Mouse (Mus musculus): ENCODE measurements at regions not wholly inside any gene's neighbourhood (a gene's known extent, or its start where the extent isn't known, plus 50 kb on each side); places are given as distances from the start of the nearest gene placed in this dataset.

DNA sequence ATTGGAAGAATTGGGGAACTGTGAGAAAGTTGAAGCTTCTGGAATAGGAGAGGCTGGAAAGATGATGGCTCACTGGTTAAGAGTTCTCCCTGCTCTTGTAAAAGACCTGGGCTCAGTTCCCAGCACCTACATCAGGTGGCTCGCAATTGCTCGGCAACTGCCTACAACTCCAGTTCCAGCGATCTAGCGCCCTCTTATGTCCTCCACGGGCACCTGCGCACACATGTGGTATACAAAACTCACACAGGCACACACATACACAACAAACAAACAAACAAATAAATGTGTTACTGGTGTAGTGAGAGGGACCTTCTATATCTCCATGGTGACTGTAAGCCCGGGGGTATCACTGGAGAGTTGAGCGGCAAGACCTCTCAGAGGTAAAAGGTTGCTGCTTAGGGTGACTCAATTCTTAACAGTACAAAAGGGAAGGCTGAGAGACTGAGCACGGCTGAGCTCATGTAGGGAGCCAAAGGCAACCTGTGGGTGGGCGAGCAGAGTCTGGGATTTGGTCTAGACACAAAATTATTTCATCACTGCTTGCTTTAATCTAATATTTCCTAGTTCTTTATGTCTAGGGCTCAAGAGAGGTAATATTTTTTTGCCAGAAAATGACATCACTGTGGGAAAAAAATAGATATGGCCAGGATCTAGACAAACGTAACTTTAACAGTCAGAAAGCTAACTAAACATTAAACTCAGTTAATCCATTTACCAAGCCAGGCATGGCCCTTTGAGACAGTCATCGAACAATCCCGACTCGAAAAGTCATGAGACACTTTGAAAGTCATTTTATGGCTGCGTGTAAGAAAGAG is 104.2 kb upstream of the Syt6 start:
- TF ChIP-seq CTCF (conservative IDR thresholded peaks at IDR 0.05; ENCODE audit: low read length) (peak; percentile 30), NANOG (IDR thresholded peaks at IDR 0.05; ENCODE audit: borderline replicate concordance, low read length) (no peak), POU5F1 (IDR thresholded peaks at IDR 0.05; ENCODE audit: borderline replicate concordance, low read length) (no peak)
- Histone ChIP-seq H3K4me1 (replicated peaks; ENCODE audit: low read depth, low read length) (no peaks in the 10 kb centered on the region), H3K27me3 (ENCODE audit: insufficient read depth, low read length) (0 out of 2 replicates have a peak, but pooled peaks cover 2% of the 10 kb centered on the region), H3K4me3 (replicated peaks; ENCODE audit: low read length) (no peak overlapping the region), H3K9me3 (ENCODE audit: low read length) (no peaks in the 10 kb centered on the region), H3K36me3 (ENCODE audit: insufficient read depth, low read length) (no peaks in the 10 kb centered on the region)

DNA sequence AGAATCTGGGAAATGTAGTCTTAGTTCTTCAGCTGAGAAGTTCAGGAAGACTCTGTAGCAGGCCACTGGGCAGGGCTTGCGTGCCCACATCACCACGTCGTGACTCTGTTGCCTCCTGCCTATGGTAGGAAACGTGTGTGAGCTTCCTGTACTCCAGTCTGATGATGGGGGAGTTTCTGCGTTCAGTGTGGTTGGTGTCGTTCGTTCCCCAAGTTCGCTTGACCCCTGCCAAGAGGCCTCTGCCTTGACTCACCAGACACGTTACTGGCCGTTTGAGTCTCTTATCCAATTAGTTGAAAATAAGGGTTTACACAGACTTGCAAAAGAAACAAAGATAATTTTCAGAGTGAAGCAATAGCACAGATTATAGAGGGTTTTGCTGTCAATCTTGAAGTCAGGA is 102.4 kb upstream of the Syt6 start:
- Histone ChIP-seq H3K9me3 (ENCODE audit: low read length) (0 out of 2 replicates have a peak, but pooled peaks cover 3% of the 10 kb centered on the region), H3K27me3 (ENCODE audit: insufficient read depth, low read length) (0 out of 2 replicates have a peak, but pooled peaks cover 2% of the 10 kb centered on the region), H3K4me1 (replicated peaks; ENCODE audit: low read depth, low read length) (no peaks in the 10 kb centered on the region), H3K4me3 (replicated peaks; ENCODE audit: low read length) (no peak overlapping the region), H3K36me3 (ENCODE audit: insufficient read depth, low read length) (no peaks in the 10 kb centered on the region)
- no peak for TF ChIP-seq CTCF (conservative IDR thresholded peaks at IDR 0.05; ENCODE audit: low read length)
- no peak for TF ChIP-seq NANOG (IDR thresholded peaks at IDR 0.05; ENCODE audit: borderline replicate concordance, low read length)
- no peak for TF ChIP-seq POU5F1 (IDR thresholded peaks at IDR 0.05; ENCODE audit: borderline replicate concordance, low read length)

GRCm38 (mm10) chr3:103473336-103473735 is 101.7 kb upstream of the Syt6 start:
- Histone ChIP-seq H3K4me3 (replicated peaks; ENCODE audit: low read length) (no peak overlapping the region), H3K36me3 (ENCODE audit: insufficient read depth, low read length) (no peaks in the 10 kb centered on the region), H3K4me1 (replicated peaks; ENCODE audit: low read depth, low read length) (no peaks in the 10 kb centered on the region), H3K27me3 (ENCODE audit: insufficient read depth, low read length) (0 out of 2 replicates have a peak, but pooled peaks cover 2% of the 10 kb centered on the region), H3K9me3 (ENCODE audit: low read length) (0 out of 2 replicates have a peak, but pooled peaks cover 3% of the 10 kb centered on the region)
- TF ChIP-seq CTCF (conservative IDR thresholded peaks at IDR 0.05; ENCODE audit: low read length): no peak
- no peak for TF ChIP-seq NANOG (IDR thresholded peaks at IDR 0.05; ENCODE audit: borderline replicate concordance, low read length)
- TF ChIP-seq POU5F1 (IDR thresholded peaks at IDR 0.05; ENCODE audit: borderline replicate concordance, low read length): no peak

- Histone ChIP-seq H3K4me3 (replicated peaks; ENCODE audit: low read length) (no peak overlapping the region), H3K36me3 (ENCODE audit: insufficient read depth, low read length) (no peaks in the 10 kb centered on the region), H3K4me1 (replicated peaks; ENCODE audit: low read depth, low read length) (peaks cover 29% of the 10 kb centered on the region), H3K27me3 (ENCODE audit: insufficient read depth, low read length) (no peaks in the 10 kb centered on the region), H3K9me3 (ENCODE audit: low read length) (0 out of 2 replicates have a peak, but pooled peaks cover 3% of the 10 kb centered on the region)
- TF ChIP-seq NANOG (IDR thresholded peaks at IDR 0.05; ENCODE audit: borderline replicate concordance, low read length): no peak
- no peak for TF ChIP-seq POU5F1 (IDR thresholded peaks at IDR 0.05; ENCODE audit: borderline replicate concordance, low read length)
- TF ChIP-seq CTCF (conservative IDR thresholded peaks at IDR 0.05; ENCODE audit: low read length): no peak
These were observed 95.0 kb upstream of the Syt6 start for GRCm38 (mm10) chr3:103479845-103480543.

- Histone ChIP-seq H3K4me3 (replicated peaks; ENCODE audit: low read length) (no peak overlapping the region), H3K27me3 (ENCODE audit: insufficient read depth, low read length) (no peaks in the 10 kb centered on the region), H3K4me1 (replicated peaks; ENCODE audit: low read depth, low read length) (peaks cover 36% of the 10 kb centered on the region), H3K36me3 (ENCODE audit: insufficient read depth, low read length) (no peaks in the 10 kb centered on the region), H3K9me3 (ENCODE audit: low read length) (0 out of 2 replicates have a peak, but pooled peaks cover 3% of the 10 kb centered on the region)
- TF ChIP-seq NANOG (IDR thresholded peaks at IDR 0.05; ENCODE audit: borderline replicate concordance, low read length) (no peak), CTCF (conservative IDR thresholded peaks at IDR 0.05; ENCODE audit: low read length) (no peak), POU5F1 (IDR thresholded peaks at IDR 0.05; ENCODE audit: borderline replicate concordance, low read length) (no peak)
These were observed 94.4 kb upstream of the Syt6 start for GRCm38 (mm10) chr3:103480676-103481075.

DNA sequence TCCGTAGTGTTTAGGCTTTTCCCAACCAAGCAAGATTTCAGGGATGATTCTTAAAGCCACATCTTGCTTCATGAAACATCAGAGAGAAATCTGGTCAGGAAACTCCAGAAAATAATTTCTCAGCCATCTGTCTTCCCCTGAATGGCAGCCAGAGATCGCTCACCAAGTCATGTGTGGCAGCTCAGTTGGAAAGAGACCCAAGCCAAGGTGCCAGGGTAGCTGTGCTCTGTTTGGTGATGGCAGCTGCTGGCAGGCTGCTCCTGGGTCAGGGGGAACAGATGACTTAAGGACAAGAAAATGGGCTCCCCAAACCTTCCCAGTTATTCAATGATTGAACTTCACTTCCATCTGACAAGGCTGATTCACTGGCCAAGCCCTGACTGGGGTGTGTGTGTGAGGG is 91.7 kb upstream of the Syt6 start:
- TF ChIP-seq CTCF (conservative IDR thresholded peaks at IDR 0.05; ENCODE audit: low read length): no peak
- no peak for TF ChIP-seq NANOG (IDR thresholded peaks at IDR 0.05; ENCODE audit: borderline replicate concordance, low read length)
- TF ChIP-seq POU5F1 (IDR thresholded peaks at IDR 0.05; ENCODE audit: borderline replicate concordance, low read length): no peak
- Histone ChIP-seq H3K4me3 (replicated peaks; ENCODE audit: low read length) (no peak overlapping the region), H3K36me3 (ENCODE audit: insufficient read depth, low read length) (no peaks in the 10 kb centered on the region), H3K27me3 (ENCODE audit: insufficient read depth, low read length) (no peaks in the 10 kb centered on the region), H3K9me3 (ENCODE audit: low read length) (no peaks in the 10 kb centered on the region), H3K4me1 (replicated peaks; ENCODE audit: low read depth, low read length) (peaks cover 51% of the 10 kb centered on the region)

- Histone ChIP-seq H3K4me3 (replicated peaks; ENCODE audit: low read length) (no peak overlapping the region), H3K4me1 (replicated peaks; ENCODE audit: low read depth, low read length) (peaks cover 51% of the 10 kb centered on the region), H3K36me3 (ENCODE audit: insufficient read depth, low read length) (no peaks in the 10 kb centered on the region), H3K27me3 (ENCODE audit: insufficient read depth, low read length) (no peaks in the 10 kb centered on the region), H3K9me3 (ENCODE audit: low read length) (no peaks in the 10 kb centered on the region)
- no peak for TF ChIP-seq POU5F1 (IDR thresholded peaks at IDR 0.05; ENCODE audit: borderline replicate concordance, low read length)
- TF ChIP-seq NANOG (IDR thresholded peaks at IDR 0.05; ENCODE audit: borderline replicate concordance, low read length): no peak
These were observed 91.3 kb upstream of the Syt6 start for GRCm38 (mm10) chr3:103483762-103484161.

DNA sequence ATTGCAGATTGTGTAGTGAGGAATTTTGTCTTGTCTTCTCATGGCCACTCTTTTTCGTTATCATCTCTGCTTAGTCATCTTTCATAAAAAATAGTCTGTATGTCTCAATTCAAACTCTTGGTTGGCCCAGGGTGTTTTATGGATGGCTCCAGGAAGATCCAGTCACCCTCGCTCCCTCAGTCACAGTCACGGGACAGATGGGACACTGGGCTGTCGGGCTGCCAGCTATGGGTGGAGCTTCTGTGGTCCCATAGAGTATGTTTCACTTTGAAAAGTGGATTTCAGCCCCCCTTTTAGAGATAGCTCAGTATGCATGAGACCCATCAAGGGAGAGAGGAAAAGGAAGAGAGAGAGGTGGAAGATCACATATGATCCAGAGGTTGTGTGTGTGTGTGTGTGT is 85.2 kb upstream of the Syt6 start:
- TF ChIP-seq NANOG (IDR thresholded peaks at IDR 0.05; ENCODE audit: borderline replicate concordance, low read length) (no peak), CTCF (conservative IDR thresholded peaks at IDR 0.05; ENCODE audit: low read length) (no peak), POU5F1 (IDR thresholded peaks at IDR 0.05; ENCODE audit: borderline replicate concordance, low read length) (no peak)
- H3K4me3 ChIP-seq (replicated peaks; ENCODE audit: low read length): no peak overlapping the region
- H3K4me1 ChIP-seq (replicated peaks; ENCODE audit: low read depth, low read length): peaks cover 24% of the 10 kb centered on the region

More for the DNA sequence above, 85.2 kb upstream of the Syt6 start:
- Histone ChIP-seq H3K9me3 (ENCODE audit: low read length) (no peaks in the 10 kb centered on the region), H3K27me3 (ENCODE audit: insufficient read depth, low read length) (no peaks in the 10 kb centered on the region), H3K36me3 (ENCODE audit: insufficient read depth, low read length) (no peaks in the 10 kb centered on the region)
